Mouse (Mus musculus) layer of hippocampus, postnatal 14 days (tissue): ENCODE results near the gene Nxn. TPM values are rescaled to one million over a fixed set of nuclear protein-coding genes. Genes with fewer than 3 reads are reported as not detected.

Experiments used
- DNase-seq, 2 experiments: peaks; one replicate each; pipeline ENCODE4 v3.0.0; 2021 to 2022; ENCODE audit warnings: low spot score in 2 of 2, mixed read lengths in 1 of 2
- total RNA-seq, 2 experiments: library from RNA; stranded (reverse); gene quantifications; 2 replicates each; pipeline ENCODE4 v1.2.3; 2021

The Nxn gene
- total RNA-seq, 2 experiments from 2014 or later, result 14.1 to 18.5 TPM

GRCm38 (mm10) chr11:76364038-76364437 lies 34.9 kb downstream of the Nxn start:
- no peak for DNase-seq

- DNase-seq, result no peak
These were observed 35.3 kb downstream of the Nxn start for GRCm38 (mm10) chr11:76363636-76364035.

GRCm38 (mm10) chr11:76363178-76363577 lies 35.8 kb downstream of the Nxn start:
- DNase-seq, result no peak

DNA sequence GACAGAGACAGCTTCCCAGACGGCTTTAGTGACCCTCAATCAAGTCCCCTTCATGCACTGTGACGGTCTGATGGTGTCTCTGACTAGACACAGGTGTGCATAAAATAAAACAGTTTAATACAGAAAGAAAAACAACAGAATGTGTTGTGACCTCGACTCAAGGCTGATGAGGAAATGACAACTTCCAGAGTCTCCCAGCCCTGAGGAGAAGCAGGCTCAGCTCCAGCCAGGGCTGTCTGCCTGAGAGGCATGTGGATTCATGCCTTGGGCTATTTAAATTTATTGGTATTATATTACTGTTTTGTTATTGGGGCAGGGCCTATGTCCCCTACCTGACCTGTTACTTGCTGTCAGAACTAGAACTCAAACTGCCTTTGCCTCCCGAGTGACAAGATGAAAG lies 37.5 kb downstream of the Nxn start:
- no peak for DNase-seq

DNA sequence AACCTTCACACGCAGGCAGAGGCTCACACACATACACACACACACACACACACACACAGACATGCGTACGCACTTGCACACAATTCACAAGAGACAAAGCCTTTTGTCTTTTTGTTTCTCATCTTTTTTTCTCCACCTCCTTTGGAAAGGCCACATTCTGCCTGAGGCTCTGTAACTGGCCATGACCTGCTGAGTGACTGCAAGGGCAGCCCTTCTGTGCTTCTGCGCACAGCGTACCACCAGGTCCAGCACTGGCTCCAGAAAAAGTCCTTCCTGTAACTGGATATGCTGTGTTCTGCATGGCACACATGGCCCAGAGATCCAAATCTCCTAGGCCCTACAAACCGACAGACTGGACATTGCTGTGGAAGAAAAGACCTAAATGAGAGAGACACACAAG lies 38.7 kb downstream of the Nxn start:
- no peak for DNase-seq

DNA sequence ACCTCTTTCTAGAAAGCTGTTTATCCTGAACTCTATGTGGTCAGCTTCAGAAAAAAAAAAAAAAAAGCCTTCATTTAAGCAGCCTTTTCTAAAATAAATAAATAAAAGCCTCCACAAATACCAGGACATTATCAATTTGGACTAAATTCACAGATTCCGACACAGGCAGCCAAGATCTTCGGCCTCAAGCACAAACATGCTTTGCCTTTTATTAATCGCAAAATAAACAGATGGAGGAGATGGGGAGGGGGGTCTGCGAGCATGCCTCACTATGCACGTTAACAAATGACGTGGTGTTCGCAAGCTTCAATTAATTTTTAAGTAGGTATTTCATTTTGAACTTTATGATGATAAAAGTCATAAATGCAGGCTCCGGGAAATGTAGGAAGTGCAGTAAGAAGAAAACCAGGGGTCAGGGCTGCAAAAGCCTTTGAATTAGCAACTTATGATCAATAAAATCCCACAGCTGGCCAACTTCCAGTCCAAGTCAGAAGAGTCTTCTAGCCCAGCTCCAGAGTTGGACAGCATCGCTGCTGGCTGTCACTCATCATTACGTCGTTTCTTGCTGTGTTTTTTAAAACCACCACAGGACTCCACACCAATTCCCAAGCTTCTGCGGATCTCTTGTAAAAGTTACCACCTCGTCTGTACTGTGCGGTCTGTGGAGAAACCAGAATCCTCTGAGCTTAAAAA lies 40.2 kb downstream of the Nxn start:
- no peak for DNase-seq

DNA sequence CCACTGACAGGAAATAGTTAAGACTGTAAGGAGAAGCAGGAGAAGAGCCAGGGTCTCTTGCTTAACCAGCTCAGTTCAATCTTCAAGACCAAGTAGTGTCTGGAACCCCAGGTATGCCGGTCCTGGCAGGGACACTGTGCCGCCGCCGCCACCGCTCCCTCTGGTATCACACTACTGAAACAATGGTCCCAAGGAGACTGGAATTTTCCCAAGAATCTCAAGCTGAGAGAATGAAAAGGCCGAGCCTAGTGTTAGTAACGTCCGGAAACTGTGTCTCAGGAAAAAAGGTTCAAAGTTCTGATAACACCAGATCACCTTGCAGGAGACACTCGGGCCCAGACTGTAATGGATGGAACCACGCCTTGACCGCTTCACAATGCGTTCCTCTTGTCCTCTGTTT lies 41.5 kb downstream of the Nxn start:
- no peak for DNase-seq

- no peak for DNase-seq
These were observed 42.8 kb downstream of the Nxn start for GRCm38 (mm10) chr11:76356091-76356490.

- no peak for DNase-seq
These were observed 43.5 kb downstream of the Nxn start for GRCm38 (mm10) chr11:76355425-76355824.

DNA sequence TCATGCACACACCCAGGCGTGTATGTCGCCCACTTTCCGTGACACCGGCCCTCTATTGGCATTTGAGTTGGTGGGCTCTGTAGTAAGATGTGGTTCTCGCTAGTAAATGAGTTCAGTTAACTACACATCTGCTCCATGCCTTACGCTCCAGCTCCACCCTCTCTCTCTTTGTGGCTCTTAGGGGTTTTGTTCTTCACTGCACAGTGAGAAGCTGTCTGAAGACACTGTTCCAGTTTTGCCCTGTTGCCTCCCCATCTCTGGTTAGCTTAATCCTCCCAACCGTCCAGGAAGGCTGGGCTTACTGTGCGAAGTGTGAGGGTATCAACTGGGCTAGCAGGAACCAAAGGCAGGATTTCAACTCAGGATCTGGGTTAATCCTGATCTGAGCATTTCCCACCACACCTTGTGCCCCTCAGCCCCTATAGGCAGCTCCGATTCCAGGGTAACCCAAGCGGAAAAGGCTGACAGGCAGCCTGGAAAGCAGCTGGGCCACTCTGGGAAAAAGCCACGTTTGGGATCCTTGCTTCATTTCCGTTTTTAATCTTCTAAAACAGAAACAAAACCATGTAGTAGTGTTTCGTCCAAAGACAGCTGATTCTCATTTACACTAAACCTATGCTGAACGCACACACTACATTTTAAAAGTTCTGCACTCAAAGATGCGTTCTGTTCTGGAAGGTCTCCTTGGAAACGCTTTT lies 45.9 kb downstream of the Nxn start:
- no peak for DNase-seq

DNA sequence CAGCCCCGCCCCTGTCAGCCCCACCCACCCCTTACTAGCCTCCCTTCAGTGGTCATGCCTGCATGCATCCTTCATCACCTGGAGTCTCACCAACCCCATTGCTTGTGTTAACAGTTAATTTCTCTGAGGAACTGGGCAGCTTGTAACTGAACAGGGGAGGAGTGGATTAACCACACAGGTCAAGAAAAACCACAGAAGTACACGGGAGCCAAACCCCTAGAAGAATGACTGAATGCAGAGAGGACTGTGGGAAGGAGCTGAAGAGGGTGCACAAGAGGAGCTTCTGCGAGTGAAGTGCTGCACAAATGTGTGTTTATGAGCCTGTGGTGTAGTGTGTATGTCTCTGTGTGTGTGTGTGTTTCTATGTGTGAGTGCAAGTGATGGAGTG lies 47.3 kb downstream of the Nxn start:
- no peak for DNase-seq

GRCm38 (mm10) chr11:76350931-76351623 lies 47.9 kb downstream of the Nxn start:
- DNase-seq, result no peak

- DNase-seq, result no peak
These were observed 49.1 kb downstream of the Nxn start for GRCm38 (mm10) chr11:76349833-76350232.

- no peak for DNase-seq
These were observed 51.4 kb downstream of the Nxn start for GRCm38 (mm10) chr11:76347589-76347988.

DNA sequence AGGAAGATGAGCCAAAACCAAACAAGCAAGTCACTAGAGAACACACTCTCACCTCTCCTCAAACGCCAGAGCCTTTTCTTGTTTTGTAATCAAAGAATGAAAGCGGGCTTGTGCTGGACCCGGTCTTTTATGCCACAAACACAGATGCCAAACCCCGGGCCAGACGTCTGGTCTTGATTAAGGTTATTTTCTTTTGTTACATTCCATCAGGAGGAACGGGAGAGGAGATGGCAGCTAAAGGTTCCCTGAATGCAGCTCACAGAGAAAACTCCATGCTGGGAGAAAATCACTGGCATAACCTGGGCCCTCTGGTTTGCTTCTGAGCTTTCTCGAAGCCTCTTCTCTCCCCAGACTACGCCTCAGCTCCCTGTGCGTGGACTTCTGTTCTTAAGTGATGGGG lies 55.9 kb downstream of the Nxn start:
- no peak for DNase-seq

DNA sequence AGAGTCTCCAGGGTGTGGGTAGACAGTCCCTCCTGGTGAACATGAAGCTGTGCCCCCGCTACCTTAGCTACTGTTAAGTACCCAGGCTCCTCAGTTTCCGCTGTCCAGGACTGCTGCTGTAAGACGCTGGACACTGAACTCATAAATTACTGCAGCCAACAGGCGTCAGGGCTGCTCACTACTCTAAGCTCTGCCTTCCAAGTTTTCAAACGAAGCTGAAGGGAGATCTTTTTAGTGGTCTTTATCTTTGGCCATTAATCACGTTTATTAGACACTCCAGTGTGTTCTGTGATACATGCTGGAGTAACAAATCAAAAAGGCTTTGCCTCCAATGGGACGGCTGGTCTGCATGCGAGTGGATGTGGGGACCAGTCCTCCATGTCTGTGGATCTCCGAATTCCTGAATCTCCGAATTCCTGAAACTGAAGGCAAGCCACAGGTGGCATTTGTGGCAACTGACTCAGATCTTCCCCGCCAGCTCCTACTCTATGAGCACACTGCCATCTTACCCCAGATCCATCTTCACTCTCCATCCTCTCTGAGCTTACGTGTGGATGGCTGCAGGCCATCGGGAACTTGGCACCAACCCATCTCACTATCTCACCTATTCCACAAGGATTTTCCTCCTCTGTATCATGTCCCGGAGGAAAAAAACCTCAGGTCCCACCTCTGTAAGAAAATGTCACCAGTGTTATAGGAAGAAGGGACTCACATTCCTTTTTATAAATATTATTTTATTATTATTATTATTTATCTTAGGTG lies 56.9 kb downstream of the Nxn start:
- no peak for DNase-seq

GRCm38 (mm10) chr11:76341163-76341562 lies 57.8 kb downstream of the Nxn start:
- no peak for DNase-seq

DNA sequence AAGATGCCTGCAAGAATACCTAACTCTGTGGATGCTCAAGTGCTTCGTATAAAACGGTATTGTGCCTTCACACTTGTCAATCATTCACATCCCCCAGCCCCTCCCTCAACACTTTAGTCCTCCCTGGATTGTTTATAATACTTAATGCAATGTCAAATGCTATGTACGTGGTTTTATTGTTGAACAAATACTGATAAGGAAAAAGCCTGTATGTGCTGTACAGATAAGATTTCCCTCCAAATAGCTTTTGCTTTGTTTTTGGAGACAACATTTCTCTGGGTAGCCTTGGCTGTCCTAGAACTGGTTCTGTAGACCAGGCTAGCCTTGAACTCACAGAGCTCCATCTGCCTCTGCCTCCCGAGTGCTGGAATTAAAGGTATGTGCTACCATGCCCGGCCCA lies 59.1 kb downstream of the Nxn start:
- DNase-seq, result no peak

- DNase-seq, result no peak
These were observed 59.8 kb downstream of the Nxn start for GRCm38 (mm10) chr11:76339141-76339540.

DNA sequence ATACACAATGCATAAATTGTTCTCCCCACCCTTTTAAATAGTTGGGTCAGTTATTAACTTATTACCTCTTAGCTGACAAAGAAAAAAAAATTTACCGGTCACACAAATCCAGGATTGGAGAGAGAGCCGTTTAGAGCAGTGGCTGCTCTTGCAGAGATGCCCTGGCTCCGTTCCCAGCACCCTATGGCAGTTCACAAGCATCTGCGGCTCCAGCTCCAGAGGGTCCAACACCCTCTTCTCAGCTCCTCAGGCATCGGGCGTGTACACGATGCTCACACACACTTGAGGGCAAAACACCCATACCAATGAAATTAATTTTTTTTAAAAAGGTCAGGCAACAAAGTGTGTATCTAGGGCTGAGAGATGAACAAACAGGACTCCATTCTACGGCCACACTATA lies 60.3 kb downstream of the Nxn start:
- no peak for DNase-seq

- DNase-seq, result no peak
These were observed 61.2 kb downstream of the Nxn start for GRCm38 (mm10) chr11:76337764-76338163.

DNA sequence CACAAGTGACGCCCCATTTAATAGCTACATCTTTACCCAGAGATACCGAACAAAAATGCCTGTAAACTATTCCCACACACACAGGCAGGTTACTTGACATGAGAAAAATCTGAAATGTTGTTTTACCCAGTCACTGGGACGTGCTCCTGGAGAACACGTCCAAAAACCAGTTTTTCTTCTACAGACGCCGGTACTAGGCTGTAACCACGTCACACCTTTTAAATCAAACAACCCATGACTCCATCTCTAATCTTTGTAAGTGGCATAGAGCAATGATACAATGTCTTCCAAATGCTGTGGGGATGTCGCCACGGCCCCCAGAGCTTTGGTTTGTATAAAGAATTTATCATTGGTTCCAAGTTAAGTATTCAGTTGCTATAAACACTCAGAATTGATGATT lies 61.7 kb downstream of the Nxn start:
- no peak for DNase-seq
